Mouse (Mus musculus): Measurements from ENCODE around the gene Gpr87.

- no peak for TF ChIP-seq POLR2A (IDR thresholded peaks at IDR 0.05; ENCODE audit: borderline replicate concordance, extremely low read depth, insufficient read depth, insufficient read length, poor library complexity, severe bottlenecking)
- TF ChIP-seq CTCF (IDR thresholded peaks at IDR 0.05; ENCODE audit: borderline replicate concordance, extremely low read depth, insufficient read depth, insufficient read length), result no peak
Measured at GRCm38 (mm10) chr3:59130431-59130830, 64.5 kb downstream of the Gpr87 start.

Data from brain, embryonic 14.5 days (tissue).